Mouse (Mus musculus) liver, postnatal 0 days (tissue): ENCODE data around the gene Acaca. TPM values are rescaled to one million over a fixed set of nuclear protein-coding genes. Genes with fewer than 3 reads are reported as not detected.
A peak's percentile ranks its signal among the peaks of the same experiment; 100 is the strongest.

Experiments used
- ATAC-seq: fragments of 200-750 bp; cut with Nextera tagmentation; 2 replicates; pipeline ENCODE4 v1.8.0; 2017; ENCODE audit warnings: mild to moderate bottlenecking, moderate library complexity
- DNase-seq: peaks from one replicate; pipeline ENCODE4 v3.0.0-alpha.2; 2016
- H3K27ac ChIP-seq: fragments of 300-500 bp; sonication (generic); 2 replicates; pipeline ENCODE4 v1.5.1; 2014; ENCODE audit warnings: antibody characterized with exemption, moderate library complexity, mild to moderate bottlenecking, low read depth
- H3K27me3 ChIP-seq: fragments of 300-500 bp; sonication (generic); 2 replicates; pipeline ENCODE4 v1.6.1; 2014; ENCODE audit warnings: low read length, control low read depth, mixed read lengths; ENCODE audit not compliant: insufficient read depth
- H3K36me3 ChIP-seq: fragments of 300-500 bp; sonication (generic); replicated peaks from 2 replicates; pipeline ENCODE4 v1.6.1; 2014; ENCODE audit warnings: mild to moderate bottlenecking, control low read depth, low read length, moderate library complexity, mixed read lengths; ENCODE audit not compliant: insufficient read depth
- H3K4me1 ChIP-seq: fragments of 300-500 bp; sonication (generic); 2 replicates; pipeline ENCODE4 v1.6.1; 2014; ENCODE audit warnings: antibody characterized with exemption, mild to moderate bottlenecking, control low read depth; ENCODE audit not compliant: insufficient read depth
- H3K4me2 ChIP-seq: fragments of 300-500 bp; sonication (generic); 2 replicates; pipeline ENCODE4 v1.6.1; 2014; ENCODE audit warnings: low read depth, mild to moderate bottlenecking, low read length, moderate library complexity, mixed read lengths
- H3K4me3 ChIP-seq: fragments of 300-500 bp; sonication (generic); 2 replicates; pipeline ENCODE4 v1.5.1; 2014; ENCODE audit warnings: low read depth, low read length
- H3K9ac ChIP-seq: fragments of 300-500 bp; sonication (generic); replicated peaks from 2 replicates; pipeline ENCODE4 v1.6.1; 2014; ENCODE audit warnings: mild to moderate bottlenecking, moderate library complexity
- H3K9me3 ChIP-seq: fragments of 300-500 bp; sonication (generic); 2 replicates; pipeline ENCODE4 v1.6.1; 2016; ENCODE audit warnings: mild to moderate bottlenecking, control low read depth, low read length, mixed read lengths
- CTCF ChIP-seq: sonication (generic); IDR thresholded peaks from 2 replicates; pipeline ENCODE4 v1.5.1; 2016; ENCODE audit warnings: antibody characterized with exemption, low read depth
- EP300 ChIP-seq: IDR thresholded peaks from 2 replicates; pipeline ENCODE4 v1.6.1; 2016; ENCODE audit warnings: antibody characterized with exemption, low read depth, mild to moderate bottlenecking
- WGBS: fragments of 180-500 bp; shearing (Covaris S2); extraction: QIAGEN DNeasy Blood & Tissue Kit; methylation state at CpG from one replicate; pipeline ENCODE4 v1.1.7; 2014; ENCODE audit not compliant: insufficient replicate concordance; 5-methylcytosine and 5-hydroxymethylcytosine counted together
- polyA plus RNA-seq: library from polyadenylated mRNA; unstranded; fragments of >200 nt; fragmentation: Nextera tagmentation; extraction: Ambion mirVana; gene quantifications from 2 replicates; pipeline ENCODE4 v1.2.1, GENCODE M21; 2015

The Acaca gene
- polyA plus RNA-seq, 1 experiment from 2014 or later = 2.0 TPM

GRCm38 (mm10) chr11:84194751-84195150 lies 65.3 kb downstream of the Acaca start:
- 80% methylated on average over 3 of the region's 3 CpGs for WGBS
- H3K4me3 ChIP-seq = no peak overlapping the region
- H3K27me3 ChIP-seq = no peaks in the 10 kb centered on the region
- 0 out of 2 replicates have a peak, but pooled peaks cover 3% of the 10 kb centered on the region for H3K4me1 ChIP-seq
- no peaks in the 10 kb centered on the region for H3K9me3 ChIP-seq
- DNase-seq (no peak), ATAC-seq (no peak)
- TF ChIP-seq CTCF = no peak
- no peak for TF ChIP-seq EP300
- H3K36me3 ChIP-seq = peaks cover 9% of the 10 kb centered on the region; the same call in 1 of the 2 replicates
- H3K4me2 ChIP-seq = no peak overlapping the region
- H3K9ac ChIP-seq = no peak overlapping the region
- H3K27ac ChIP-seq = no peak overlapping the region

GRCm38 (mm10) chr11:84197607-84198402 lies 68.3 kb downstream of the Acaca start:
- ATAC-seq (peak; percentile 62), DNase-seq (no peak)
- Histone ChIP-seq H3K9ac (no peak overlapping the region), H3K36me3 (peaks cover 9% of the 10 kb centered on the region; the same call in 1 of the 2 replicates), H3K9me3 (no peaks in the 10 kb centered on the region), H3K4me2 (no peak overlapping the region), H3K27me3 (no peaks in the 10 kb centered on the region), H3K27ac (no peak overlapping the region), H3K4me1 (no peaks in the 10 kb centered on the region), H3K4me3 (no peak overlapping the region)
- TF ChIP-seq EP300 (no peak), CTCF (no peak)
- WGBS = 74% methylated on average over 3 of the region's 3 CpGs

GRCm38 (mm10) chr11:84205776-84206175 lies 76.3 kb downstream of the Acaca start:
- H3K4me1 ChIP-seq = no peaks in the 10 kb centered on the region
- H3K9me3 ChIP-seq = no peaks in the 10 kb centered on the region
- no peak overlapping the region for H3K4me2 ChIP-seq
- no peak overlapping the region for H3K27ac ChIP-seq
- DNase-seq (no peak), ATAC-seq (no peak)
- H3K9ac ChIP-seq = no peak overlapping the region
- H3K36me3 ChIP-seq = no peaks in the 10 kb centered on the region
- WGBS = 57% methylated on average over 4 of the region's 4 CpGs
- H3K27me3 ChIP-seq = no peaks in the 10 kb centered on the region
- no peak overlapping the region for H3K4me3 ChIP-seq
- TF ChIP-seq EP300 = no peak

GRCm38 (mm10) chr11:84210876-84211275 lies 81.4 kb downstream of the Acaca start:
- H3K36me3 ChIP-seq = no peaks in the 10 kb centered on the region
- TF ChIP-seq CTCF = no peak
- no peak for TF ChIP-seq EP300
- no peak for DNase-seq
- no peak overlapping the region for H3K4me3 ChIP-seq
- WGBS = 83% methylated on average over 6 of the region's 6 CpGs
- no peaks in the 10 kb centered on the region for H3K27me3 ChIP-seq
- no peak overlapping the region for H3K9ac ChIP-seq
- H3K9me3 ChIP-seq = no peaks in the 10 kb centered on the region
- H3K4me2 ChIP-seq = no peak overlapping the region
- H3K27ac ChIP-seq = no peak overlapping the region
- H3K4me1 ChIP-seq = no peaks in the 10 kb centered on the region
- ATAC-seq = 0 out of 2 replicates have a peak, but pooled peaks have one; percentile 51

- Histone ChIP-seq H3K4me3 (no peak overlapping the region), H3K9me3 (no peaks in the 10 kb centered on the region), H3K36me3 (peaks cover 6% of the 10 kb centered on the region), H3K4me2 (no peak overlapping the region), H3K27me3 (no peaks in the 10 kb centered on the region), H3K9ac (no peak overlapping the region), H3K27ac (peak overlapping the region; percentile 85), H3K4me1 (no peaks in the 10 kb centered on the region)
- WGBS = 66% methylated on average over 4 of the region's 4 CpGs
- ATAC-seq (peak; percentile 84), DNase-seq (peak; percentile 44)
- TF ChIP-seq EP300 (peak; percentile 56), CTCF (no peak)
Measured at GRCm38 (mm10) chr11:84218951-84219350, 89.5 kb downstream of the Acaca start.

GRCm38 (mm10) chr11:84243562-84243961 lies 114.1 kb downstream of the Acaca start:
- ATAC-seq (no peak), DNase-seq (peak; percentile 63)
- Histone ChIP-seq H3K27me3 (no peaks in the 10 kb centered on the region), H3K4me3 (no peak overlapping the region), H3K27ac (no peak overlapping the region), H3K9me3 (no peaks in the 10 kb centered on the region), H3K4me1 (no peaks in the 10 kb centered on the region), H3K9ac (no peak overlapping the region), H3K36me3 (peaks cover 19% of the 10 kb centered on the region), H3K4me2 (no peak overlapping the region)
- peak; percentile 73 for TF ChIP-seq CTCF
- TF ChIP-seq EP300 = no peak
